Mouse (Mus musculus) embryonic fibroblast, embryonic 13.5 days (primary cell): Measurements from ENCODE around the gene Ppt1.

Source experiments
- CTCF ChIP-seq: IDR thresholded peaks from 2 replicates; pipeline ENCODE4 v1.5.1; 2011; ENCODE audit warnings: mild to moderate bottlenecking, control low read depth, low read length, moderate library complexity, borderline replicate concordance; ENCODE audit not compliant: insufficient read depth
- POLR2A ChIP-seq: IDR thresholded peaks from 2 replicates; pipeline ENCODE4 v1.6.1; 2011; ENCODE audit warnings: low read depth, mild to moderate bottlenecking, control low read depth, low read length, moderate library complexity

GRCm38 (mm10) chr4:122890881-122891481, 54.9 kb downstream of the Ppt1 start:
- TF ChIP-seq CTCF = no peak
- TF ChIP-seq POLR2A = no peak
